Mouse (Mus musculus) cerebellum, postnatal 25 days (tissue): ENCODE measurements at regions not wholly inside any gene's neighbourhood (a gene's known extent, or its start where the extent isn't known, plus 50 kb on each side); places are given as distances from the start of the nearest gene placed in this dataset.

Experiments
- DNase-seq, 2 experiments: peaks; one replicate each; pipeline ENCODE4 v3.0.0; 2021; ENCODE audit warnings: mixed read lengths in 2 of 2

- no peak for DNase-seq
Observed at GRCm38 (mm10) chr11:30372924-30373323, 98.7 kb downstream of the 4930505A04Rik start.

- DNase-seq, result no peak
Observed at GRCm38 (mm10) chr11:30371963-30372362, 99.7 kb downstream of the 4930505A04Rik start.

- DNase-seq, result no peak
Observed at GRCm38 (mm10) chr11:30369601-30370240, 101.7 kb upstream of the Sptbn1 start.

- no peak for DNase-seq
Observed at GRCm38 (mm10) chr11:30367373-30368225, 99.6 kb upstream of the Sptbn1 start.

GRCm38 (mm10) chr11:30366491-30366890 is 98.5 kb upstream of the Sptbn1 start:
- DNase-seq, result no peak

- DNase-seq, result no peak
Observed at GRCm38 (mm10) chr11:30364993-30365392, 97.0 kb upstream of the Sptbn1 start.

- DNase-seq, result no peak
Observed at GRCm38 (mm10) chr11:30364591-30364990, 96.6 kb upstream of the Sptbn1 start.

- DNase-seq, result no peak
Observed at GRCm38 (mm10) chr11:30358196-30358595, 90.2 kb upstream of the Sptbn1 start.

GRCm38 (mm10) chr11:30355356-30355755 is 87.4 kb upstream of the Sptbn1 start:
- no peak for DNase-seq

GRCm38 (mm10) chr11:30326371-30326770 is 58.4 kb upstream of the Sptbn1 start:
- peak in 1 of 2 experiments; percentile 26 for DNase-seq
